Mouse (Mus musculus) 416B (cell line): ENCODE data around the gene Hdac7.
A peak's percentile ranks its signal among the peaks of the same experiment; 100 is the strongest.

ENCODE experiments used
- DNase-seq: peaks from one replicate; pipeline ENCODE4 v3.0.0; 2011; ENCODE audit warnings: low read depth

Gene Hdac7

GRCm38 (mm10) chr15:97854551-97854950 lies 10.2 kb upstream of the Hdac7 start:
- no peak for DNase-seq

GRCm38 (mm10) chr15:97854059-97854458 lies 9.8 kb upstream of the Hdac7 start:
- peak; percentile 37 for DNase-seq

- peak; percentile 50 for DNase-seq
These were observed 8.0 kb upstream of the Hdac7 start for GRCm38 (mm10) chr15:97852291-97852690.

GRCm38 (mm10) chr15:97851011-97851410 lies 6.7 kb upstream of the Hdac7 start:
- no peak for DNase-seq

GRCm38 (mm10) chr15:97850441-97850840 lies 6.1 kb upstream of the Hdac7 start:
- peak; percentile 71 for DNase-seq

GRCm38 (mm10) chr15:97849116-97849911 lies 5.0 kb upstream of the Hdac7 start:
- DNase-seq = peak; percentile 91

- no peak for DNase-seq
These were observed 3.6 kb upstream of the Hdac7 start for GRCm38 (mm10) chr15:97847866-97848265.

GRCm38 (mm10) chr15:97847285-97847684 lies 3.0 kb upstream of the Hdac7 start:
- no peak for DNase-seq

- peak; percentile 58 for DNase-seq
These were observed 2.0 kb upstream of the Hdac7 start for GRCm38 (mm10) chr15:97846121-97846882.

- no peak for DNase-seq
These were observed 1.1 kb downstream of the Hdac7 start for GRCm38 (mm10) chr15:97843247-97843651.

- no peak for DNase-seq
These were observed 2.2 kb downstream of the Hdac7 start for GRCm38 (mm10) chr15:97842058-97842457.

- DNase-seq = no peak
These were observed 2.9 kb downstream of the Hdac7 start for GRCm38 (mm10) chr15:97841383-97841782.

- DNase-seq = peak; percentile 66
These were observed 3.5 kb downstream of the Hdac7 start for GRCm38 (mm10) chr15:97840781-97841180.

- peak; percentile 59 for DNase-seq
These were observed 4.3 kb downstream of the Hdac7 start for GRCm38 (mm10) chr15:97839991-97840455.

- no peak for DNase-seq
These were observed 4.8 kb downstream of the Hdac7 start for GRCm38 (mm10) chr15:97839473-97839872.

GRCm38 (mm10) chr15:97839012-97839411 lies 5.3 kb downstream of the Hdac7 start:
- no peak for DNase-seq

GRCm38 (mm10) chr15:97838395-97838794 lies 5.9 kb downstream of the Hdac7 start:
- no peak for DNase-seq

GRCm38 (mm10) chr15:97837491-97838061 lies 6.7 kb downstream of the Hdac7 start:
- no peak for DNase-seq

- no peak for DNase-seq
These were observed 7.4 kb downstream of the Hdac7 start for GRCm38 (mm10) chr15:97836894-97837247.

- no peak for DNase-seq
These were observed 8.0 kb downstream of the Hdac7 start for GRCm38 (mm10) chr15:97836153-97836893.

GRCm38 (mm10) chr15:97832764-97833479 lies 11.4 kb downstream of the Hdac7 start:
- DNase-seq = no peak
